Mouse (Mus musculus) bone marrow, adult 2 months (tissue): ENCODE data around the gene Clcnka. TPM values are rescaled to one million over a fixed set of nuclear protein-coding genes. Genes with fewer than 3 reads are reported as not detected.

Experiments
- H3K27ac ChIP-seq: fragments of 200-500 bp; 2 replicates; pipeline ENCODE4 v1.5.1; 2012; ENCODE audit warnings: low read depth, mild to moderate bottlenecking, control low read depth, inconsistent platforms, low read length; ENCODE audit not compliant: control insufficient read depth, poor library complexity, insufficient read depth
- H3K4me1 ChIP-seq: fragments of 200-500 bp; 2 replicates; pipeline ENCODE4 v1.6.1; 2011; ENCODE audit warnings: low read length; ENCODE audit not compliant: control insufficient read depth, insufficient read depth
- H3K4me3 ChIP-seq: fragments of 200-500 bp; replicated peaks from 2 replicates; pipeline ENCODE3; 2011; ENCODE audit warnings: mild to moderate bottlenecking, low read depth, low read length, control low read depth; ENCODE audit not compliant: control insufficient read depth
- CTCF ChIP-seq: fragments of 200-500 bp; IDR thresholded peaks from 2 replicates; pipeline ENCODE4 v1.5.1; 2011; ENCODE audit warnings: low read length, control low read depth; ENCODE audit not compliant: control insufficient read depth, insufficient read depth
- POLR2A ChIP-seq: fragments of 200-500 bp; IDR thresholded peaks from 2 replicates; pipeline ENCODE4 v1.6.1; 2011; ENCODE audit warnings: low read depth, mild to moderate bottlenecking, control low read depth, low read length, borderline replicate concordance; ENCODE audit not compliant: control insufficient read depth
- WGBS: fragments of 180-500 bp; shearing (Covaris S2); methylation state at CpG from one replicate; pipeline ENCODE4 v1.1.7; 2018; 5-methylcytosine and 5-hydroxymethylcytosine counted together
- polyA plus RNA-seq: library from polyadenylated mRNA; stranded (reverse); fragments of >200 nt; gene quantifications from 2 replicates; pipeline ENCODE4 v1.2.4, GENCODE M21; 2011; ENCODE audit warnings: low replicate concordance; ENCODE audit not compliant: missing spikeins, insufficient read depth, insufficient read length

The Clcnka gene
- polyA plus RNA-seq, 1 experiment, result not detected

DNA sequence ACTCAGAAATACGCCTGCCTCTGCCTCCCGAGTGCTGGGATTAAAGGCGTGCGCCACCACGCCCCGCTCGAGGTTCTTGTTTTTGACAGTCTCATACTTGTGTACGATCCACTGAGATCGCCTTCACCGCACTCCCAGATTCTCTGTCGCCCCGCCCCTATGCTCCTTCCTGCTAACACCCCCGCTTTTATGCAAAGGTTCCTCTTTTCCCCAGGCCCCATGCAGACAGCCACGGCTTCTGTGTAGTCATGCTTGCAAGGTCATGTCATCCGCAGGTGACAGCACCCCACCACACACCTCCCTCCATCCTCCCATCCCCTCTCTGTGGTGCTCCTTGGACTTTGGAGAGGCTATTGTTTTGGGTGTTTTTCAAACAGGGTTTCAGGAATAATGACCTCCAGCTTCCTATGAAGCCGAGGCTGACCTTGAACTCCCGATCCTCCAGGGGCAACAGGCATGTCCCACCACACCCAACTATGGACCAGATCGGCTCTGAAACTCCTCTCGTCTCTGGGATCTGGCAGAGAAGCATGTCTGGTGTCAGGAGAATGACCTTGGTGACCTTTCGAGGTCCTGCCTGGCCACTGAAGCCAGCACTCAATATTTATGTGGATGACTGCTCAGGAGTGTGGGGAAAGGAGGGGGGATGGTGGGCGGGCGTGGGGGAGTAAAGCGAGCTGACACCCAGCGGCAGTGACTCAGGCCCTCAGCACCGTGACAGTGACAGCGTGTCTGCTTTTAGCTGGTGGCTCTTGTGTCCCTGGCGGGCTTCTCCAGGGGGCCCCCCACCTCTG is 21.1 kb upstream of the Clcnka start:
- no peak overlapping the region for H3K27ac ChIP-seq
- no peak overlapping the region for H3K4me3 ChIP-seq
- WGBS, result 8% methylated on average over 27 of the region's 27 CpGs
- TF ChIP-seq POLR2A (no peak), CTCF (peak; percentile 0; the same call in 1 of the 2 replicates)
- H3K4me1 ChIP-seq, result peaks cover 1% of the 10 kb centered on the region; the same call in 1 of the 2 replicates

DNA sequence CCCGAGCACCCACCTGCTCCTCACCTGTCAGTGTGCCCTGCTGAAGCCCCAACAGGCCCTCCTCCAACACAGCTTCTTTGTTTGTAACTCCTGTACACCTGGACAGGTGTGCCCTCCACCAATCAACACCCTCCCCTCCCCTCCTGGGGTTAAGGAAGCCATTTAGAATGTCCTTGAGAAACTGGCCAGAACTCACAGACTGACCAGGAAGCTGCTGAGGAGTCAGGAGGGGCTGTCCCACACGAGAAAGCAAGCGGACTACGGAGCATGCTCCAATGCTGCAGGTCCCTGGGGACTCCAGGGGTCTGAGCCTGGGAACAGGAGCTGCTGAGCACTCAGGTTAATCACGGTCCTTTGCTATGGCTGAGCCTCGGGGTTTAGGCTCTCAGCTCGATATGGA is 17.4 kb upstream of the Clcnka start, which contains the start of gene Clcnkb:
Clcnkb (minus strand) TSS at position 91 of the 400 bp plus-strand sequence.
- Histone ChIP-seq H3K27ac (no peak within 1 kb of the TSS), H3K4me3 (no peak within 1 kb of the TSS), H3K4me1 (peaks cover 1% of the 10 kb centered on the region; the same call in 1 of the 2 replicates)
- TF ChIP-seq CTCF (no peak), POLR2A (no peak)
- 65% methylated on average over 7 of the region's 7 CpGs for WGBS

DNA sequence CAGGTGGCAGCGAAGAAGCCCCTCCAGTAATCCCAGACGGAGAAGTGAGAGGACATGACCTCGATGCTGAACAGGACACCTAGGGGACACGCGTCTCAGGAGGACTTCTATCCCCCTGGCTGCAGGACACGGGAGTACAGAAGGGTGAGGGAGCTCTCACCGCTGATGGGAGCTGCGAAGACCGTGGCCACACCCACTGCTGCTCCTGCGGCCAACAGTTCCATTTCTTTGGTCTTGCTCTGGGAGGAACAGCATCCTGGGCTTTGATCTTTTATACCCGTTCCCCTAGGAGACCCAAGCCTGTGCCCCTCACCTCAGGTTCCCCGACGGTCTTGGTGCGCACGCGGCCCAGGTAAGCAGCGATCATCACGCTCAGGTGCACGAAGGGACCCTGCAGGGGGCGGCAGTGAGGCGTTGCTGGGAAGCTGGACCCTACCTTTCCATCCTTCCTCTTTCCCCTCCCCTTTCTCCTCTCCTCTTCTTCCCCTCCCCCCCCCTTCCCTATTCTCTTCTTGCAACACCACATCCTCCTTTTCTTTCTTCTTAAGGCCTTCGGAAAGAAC is 13.0 kb upstream of the Clcnka start:
- TF ChIP-seq POLR2A, result 0 out of 2 replicates have a peak, but pooled peaks have one; percentile 26
- peak; percentile 42; the same call in 1 of the 2 replicates for TF ChIP-seq CTCF
- Histone ChIP-seq H3K27ac (no peak overlapping the region), H3K4me1 (no peaks in the 10 kb centered on the region), H3K4me3 (no peak overlapping the region)
- 31% methylated on average over 22 of the region's 22 CpGs for WGBS

DNA sequence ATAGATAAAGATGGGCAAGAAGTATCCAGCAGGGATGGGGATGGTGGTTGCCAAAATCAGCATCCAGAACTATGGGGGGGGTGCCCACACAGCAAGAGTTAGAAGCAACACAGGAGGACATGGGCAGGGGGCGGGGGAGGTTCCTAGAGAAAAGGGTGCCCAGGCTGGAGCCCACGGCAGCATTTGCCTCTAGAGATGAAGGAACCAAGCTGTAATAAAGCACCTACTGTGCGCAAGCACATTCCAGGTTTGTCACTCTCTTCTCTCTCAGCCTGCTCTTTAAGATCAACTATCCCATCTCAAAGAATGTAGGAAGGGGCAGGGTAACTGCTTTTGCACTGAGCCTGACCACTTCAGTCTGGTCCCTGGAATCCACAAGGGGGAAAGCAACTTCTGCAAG is 10.1 kb upstream of the Clcnka start:
- TF ChIP-seq CTCF (no peak), POLR2A (no peak)
- Histone ChIP-seq H3K4me1 (no peaks in the 10 kb centered on the region), H3K4me3 (no peak overlapping the region), H3K27ac (no peak overlapping the region)
- 76% methylated on average over 3 of the region's 3 CpGs for WGBS

DNA sequence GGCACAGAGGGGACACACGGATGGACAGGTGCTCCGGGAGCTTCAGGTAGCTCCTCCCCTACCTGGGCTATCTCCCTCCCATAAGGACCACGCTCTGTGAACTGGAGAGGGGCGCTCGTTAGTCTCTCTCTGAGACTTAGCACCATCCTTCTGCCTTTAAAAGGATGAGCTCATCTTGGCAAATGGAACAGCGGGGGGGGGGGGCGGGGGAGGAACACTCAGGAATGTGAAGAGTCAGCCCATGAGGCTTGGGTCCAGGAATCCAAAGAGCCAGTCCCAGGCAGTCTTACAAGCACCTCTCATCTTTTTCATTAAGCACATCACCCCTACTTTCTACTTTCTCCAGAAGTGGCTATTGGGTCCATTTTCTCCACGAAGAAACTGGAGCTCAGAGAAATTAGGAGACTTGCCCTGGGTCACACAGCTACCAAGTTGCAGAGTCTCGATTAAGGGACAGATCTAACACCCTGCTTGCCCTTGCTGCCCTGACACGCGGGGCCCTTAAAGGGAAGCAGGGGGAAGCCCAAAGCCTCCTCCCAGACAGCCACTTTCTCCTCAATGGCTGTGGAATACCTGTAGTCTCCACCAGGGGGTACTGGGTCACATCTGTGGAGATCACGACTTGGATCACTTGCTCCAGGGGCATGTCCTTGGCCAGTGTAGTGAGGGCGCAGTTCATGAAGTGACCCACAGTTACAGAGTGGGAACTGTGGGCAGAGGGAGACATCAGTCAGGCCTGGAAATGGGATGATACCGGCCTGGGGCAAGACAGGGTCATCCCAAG is 8.2 kb upstream of the Clcnka start:
- H3K4me1 ChIP-seq, result no peaks in the 10 kb centered on the region
- WGBS, result 46% methylated on average over 14 of the region's 14 CpGs
- no peak overlapping the region for H3K27ac ChIP-seq
- no peak overlapping the region for H3K4me3 ChIP-seq
- TF ChIP-seq POLR2A (no peak), CTCF (peak; percentile 58)

DNA sequence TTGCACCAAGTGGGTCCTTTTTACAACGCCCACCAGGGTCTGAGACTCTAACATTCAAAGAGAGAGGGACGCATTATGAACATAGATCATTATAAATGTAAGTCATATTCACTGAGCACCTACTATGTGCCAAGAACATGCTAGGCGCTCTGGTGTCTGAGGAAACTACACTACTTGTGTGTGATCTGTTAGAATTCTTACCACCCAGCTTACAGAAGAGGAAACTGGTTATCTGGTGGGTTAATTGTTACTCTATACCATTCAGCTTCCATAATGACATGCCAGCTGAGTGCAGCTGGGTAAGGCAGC is 6.7 kb upstream of the Clcnka start:
- H3K27ac ChIP-seq, result no peak overlapping the region
- H3K4me1 ChIP-seq, result no peaks in the 10 kb centered on the region
- no peak for TF ChIP-seq POLR2A
- no peak overlapping the region for H3K4me3 ChIP-seq
- 79% methylated on average over 3 of the region's 3 CpGs for WGBS

DNA sequence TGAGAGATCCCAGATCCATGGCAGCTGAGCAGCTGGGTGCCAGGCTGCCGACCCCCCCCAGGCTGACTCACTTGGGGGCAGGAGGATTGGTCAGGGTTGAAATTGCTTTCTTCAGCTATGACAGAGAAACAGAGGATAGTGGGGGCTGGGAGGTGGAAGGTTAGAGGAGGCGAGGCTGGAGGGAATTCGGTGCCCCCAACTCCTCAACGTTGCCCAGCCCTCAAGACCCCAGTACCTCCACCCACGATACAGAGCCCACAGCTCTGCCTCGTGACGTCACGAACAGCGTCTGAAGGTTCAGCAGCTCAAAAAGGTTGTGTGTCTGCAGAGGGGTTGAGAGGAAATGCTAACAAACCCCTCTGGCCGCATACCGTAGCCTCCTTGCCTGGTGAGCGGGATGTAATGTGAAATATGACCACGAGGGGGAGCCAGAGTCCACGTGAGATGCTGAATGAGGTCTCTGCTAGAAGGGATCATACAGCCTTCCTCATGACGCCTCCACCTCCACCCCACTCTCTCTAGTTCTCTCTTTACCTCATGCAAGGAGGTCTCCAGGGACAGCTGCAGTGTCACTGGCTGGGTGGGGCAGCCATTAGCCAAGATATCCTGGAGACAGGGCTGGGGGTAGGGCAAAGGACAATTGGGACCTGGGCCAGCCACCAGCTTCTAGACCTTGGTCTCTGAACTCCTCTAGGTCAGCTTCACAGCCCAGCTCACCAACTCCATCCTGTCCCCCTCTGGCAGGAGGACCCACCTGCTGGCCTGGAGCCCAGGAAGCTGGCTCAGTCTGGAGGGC is 6.2 kb upstream of the Clcnka start:
- WGBS, result 13% methylated on average over 15 of the region's 15 CpGs
- H3K4me3 ChIP-seq, result no peak overlapping the region
- H3K27ac ChIP-seq, result no peak overlapping the region
- H3K4me1 ChIP-seq, result no peaks in the 10 kb centered on the region
- TF ChIP-seq POLR2A (no peak), CTCF (peak; percentile 98)
